ENCODE assay signal across 7 mouse cellular contexts in the genomic region with DNA sequence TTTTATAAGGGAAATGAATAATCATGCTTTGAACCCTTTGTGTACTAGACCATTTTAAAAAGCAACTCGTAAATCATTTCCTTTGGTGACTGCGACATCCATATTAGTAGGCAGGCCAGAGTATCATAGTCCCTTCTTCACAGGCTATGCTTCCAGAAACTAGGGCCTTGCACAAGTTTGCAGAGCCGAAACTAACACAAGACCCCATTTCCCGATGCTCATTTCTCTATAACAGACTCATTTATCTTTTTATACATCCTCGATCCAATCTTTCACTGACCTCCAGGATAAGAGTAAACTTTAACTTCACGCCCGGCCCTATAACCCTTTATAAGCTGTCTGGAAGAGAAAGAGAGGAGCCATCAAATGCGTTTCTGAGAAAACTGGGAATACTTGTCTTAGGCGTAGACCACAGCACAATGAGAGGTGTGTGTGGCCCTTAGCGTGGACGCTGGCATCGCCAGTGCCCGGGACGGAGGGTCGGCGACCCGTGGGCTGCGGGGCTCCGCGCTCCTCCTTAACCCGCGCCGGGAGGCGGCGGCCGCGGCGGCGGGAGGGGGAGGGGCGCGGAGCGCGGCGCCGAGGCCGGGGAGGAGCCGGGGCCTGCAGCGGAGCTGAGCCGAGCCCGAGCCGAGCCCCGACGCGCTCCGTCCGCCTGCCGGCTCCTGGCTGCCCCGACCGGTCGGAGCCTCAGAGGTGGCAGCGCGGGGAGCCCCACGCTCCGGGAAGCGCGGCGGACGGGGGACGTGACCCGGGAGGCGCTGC. TPM values are rescaled to one million over a fixed set of nuclear protein-coding genes. Genes with fewer than 3 reads are reported as not detected.
DNase-seq lines count a peak whose midpoint lies in the region; ATAC-seq and TF ChIP-seq lines count a peak whose summit lies in the region.

A gene (plus strand): TSS at position 609 of the 765 bp plus-strand sequence.

- H3K4me3 ChIP-seq in intestine, embryonic 15.5 days (replicated peaks): peak within 1 kb of the TSS; percentile 94
- H3K4me3 ChIP-seq in limb, embryonic 10.5 days: peak within 1 kb of the TSS; percentile 86
- peak within 1 kb of the TSS; percentile 79 for H3K4me3 ChIP-seq in midbrain, embryonic 10.5 days
- H3K4me3 ChIP-seq in small intestine, adult 2 months (ENCODE audit: low read depth, low read length): peak within 1 kb of the TSS; percentile 96

- TF ChIP-seq CTCF in small intestine, adult 2 months (IDR thresholded peaks at IDR 0.05; ENCODE audit: extremely low read depth, insufficient read length, insufficient replicate concordance, low read depth, low read length): no peak

- DNase-seq in adrenal gland, adult 8-10 months: peak; percentile 45
- peak; percentile 46 for DNase-seq in embryo, embryonic 11.5 days (ENCODE audit: low read depth, low spot score)
- no peak for DNase-seq in gonadal fat pad, adult 2 months (ENCODE audit: low read depth)
- peak; percentile 80 for DNase-seq in limb, embryonic 10.5 days (ENCODE audit: low spot score)
- peak; percentile 74 for DNase-seq in midbrain, embryonic 10.5 days (ENCODE audit: low spot score)

- no peaks in the 10 kb centered on the region for H3K27me3 ChIP-seq in intestine, embryonic 15.5 days (replicated peaks)
- no peaks in the 10 kb centered on the region; the same call in 1 of the 2 replicates for H3K27me3 ChIP-seq in limb, embryonic 10.5 days (ENCODE audit: low read depth, poor library complexity, severe bottlenecking)
- H3K27me3 ChIP-seq in midbrain, embryonic 10.5 days (ENCODE audit: low read depth, poor library complexity, severe bottlenecking): peaks cover 33% of the 10 kb centered on the region
- H3K27me3 ChIP-seq in small intestine, adult 2 months (ENCODE audit: control insufficient read depth, insufficient read depth, low read length): no peaks in the 10 kb centered on the region

- H3K27ac ChIP-seq in intestine, embryonic 15.5 days: peak within 1 kb of the TSS; percentile 77
- H3K27ac ChIP-seq in limb, embryonic 10.5 days: peak within 1 kb of the TSS; percentile 92
- peak within 1 kb of the TSS; percentile 89 for H3K27ac ChIP-seq in midbrain, embryonic 10.5 days (replicated peaks)
- peak within 1 kb of the TSS; percentile 72 for H3K27ac ChIP-seq in small intestine, adult 2 months (ENCODE audit: insufficient read depth, low read depth, low read length)

- peak; percentile 92 for ATAC-seq in intestine, embryonic 15.5 days

- peak within 1 kb of the TSS; percentile 89 for H3K9ac ChIP-seq in intestine, embryonic 15.5 days

- no peaks in the 10 kb centered on the region for H3K36me3 ChIP-seq in intestine, embryonic 15.5 days
- no peaks in the 10 kb centered on the region for H3K36me3 ChIP-seq in limb, embryonic 10.5 days
- no peaks in the 10 kb centered on the region for H3K36me3 ChIP-seq in midbrain, embryonic 10.5 days
- no peaks in the 10 kb centered on the region for H3K36me3 ChIP-seq in small intestine, adult 2 months (ENCODE audit: control insufficient read depth, insufficient read depth, low read length)

- TF ChIP-seq POLR2A in small intestine, adult 2 months (IDR thresholded peaks at IDR 0.05; ENCODE audit: low read depth, low read length): no peak; the same call in none of the 2 replicates

- no peaks in the 10 kb centered on the region for H3K9me3 ChIP-seq in intestine, embryonic 15.5 days
- H3K9me3 ChIP-seq in limb, embryonic 10.5 days (replicated peaks): no peaks in the 10 kb centered on the region
- H3K9me3 ChIP-seq in midbrain, embryonic 10.5 days (replicated peaks): no peaks in the 10 kb centered on the region

- H3K4me2 ChIP-seq in intestine, embryonic 15.5 days (replicated peaks): peak within 1 kb of the TSS; percentile 84

- WGBS in intestine, embryonic 15.5 days: 1% methylated on average over 50 of the region's 61 CpGs
- 2% methylated on average over 57 of the region's 61 CpGs for WGBS in limb, embryonic 10.5 days
- WGBS in midbrain, embryonic 10.5 days: 3% methylated on average over 40 of the region's 61 CpGs
- WGBS in small intestine, adult 2 months: under 1% methylated on average over 59 of the region's 61 CpGs

- peaks cover 18% of the 10 kb centered on the region for H3K4me1 ChIP-seq in intestine, embryonic 15.5 days (replicated peaks)
- peaks cover 27% of the 10 kb centered on the region for H3K4me1 ChIP-seq in limb, embryonic 10.5 days
- peaks cover 29% of the 10 kb centered on the region for H3K4me1 ChIP-seq in midbrain, embryonic 10.5 days
- peaks cover 5% of the 10 kb centered on the region; the same call in 1 of the 2 replicates for H3K4me1 ChIP-seq in small intestine, adult 2 months (ENCODE audit: control insufficient read depth, insufficient read depth, insufficient read length, low read length)

RNA-seq across cellular contexts. Expression of the gene that starts here (rescaled TPM):
- total RNA-seq in adrenal gland, adult 8-10 months (2022): 10 to 100 TPM; 18.6 to 24.8 (median 21.6) TPM
- 10.4 and 15.8 TPM in 2 replicates for polyA plus RNA-seq in gonadal fat pad, adult 2 months (2012; rRNA removed)
- 3.9 and 4.5 TPM in 2 replicates for polyA plus RNA-seq in intestine, embryonic 15.5 days (2015; fragmentation: Nextera tagmentation; extraction: Ambion mirVana)
- 1.7 and 3.2 TPM in 2 replicates for polyA plus RNA-seq in limb, embryonic 10.5 days (2016; fragmentation: Nextera tagmentation; extraction: Ambion mirVana)
- polyA plus RNA-seq in midbrain, embryonic 10.5 days (2016; fragmentation: Nextera tagmentation; extraction: Ambion mirVana): 2.0 and 2.4 TPM in 2 replicates
- polyA plus RNA-seq in small intestine, adult 2 months (2012; rRNA removed): 5.9 and 12.3 TPM in 2 replicates
